Mouse (Mus musculus) mature B cell (primary cell): ENCODE measurements around the gene Serpinf1.

ENCODE experiments used
- in situ Hi-C: fragments of 300-500 bp; cut with MboI; formaldehyde crosslinking; loops from 2 replicates; pipeline ENCODE4 v1.14.3; 2019

The Serpinf1 gene

GRCm38 (mm10) chr11:75455041-75455736 is 32.7 kb upstream of the Serpinf1 start:
- in situ Hi-C loops: no loop called here

- in situ Hi-C loops: no loop called here
Observed at GRCm38 (mm10) chr11:75453991-75454930, 31.8 kb upstream of the Serpinf1 start, which contains the start of gene Wdr81. TSS of gene Wdr81 (minus strand) at chr11:75454717.

GRCm38 (mm10) chr11:75452812-75453557 is 30.5 kb upstream of the Serpinf1 start:
- in situ Hi-C loops: no loop called here

- in situ Hi-C loops: no loop called here
Observed at GRCm38 (mm10) chr11:75452081-75452480, 29.6 kb upstream of the Serpinf1 start.

- in situ Hi-C loops: no loop called here
Observed at GRCm38 (mm10) chr11:75450936-75451335, 28.4 kb upstream of the Serpinf1 start.

GRCm38 (mm10) chr11:75450304-75450908 is 27.9 kb upstream of the Serpinf1 start:
- in situ Hi-C loops: no loop called here

GRCm38 (mm10) chr11:75449695-75450094 is 27.2 kb upstream of the Serpinf1 start:
- in situ Hi-C loops: no loop called here

- in situ Hi-C loops: no loop called here
Observed at GRCm38 (mm10) chr11:75448575-75448974, 26.1 kb upstream of the Serpinf1 start.

- in situ Hi-C loops: no loop called here
Observed at GRCm38 (mm10) chr11:75443711-75444110, 21.2 kb upstream of the Serpinf1 start.

- in situ Hi-C loops: no loop called here
Observed at GRCm38 (mm10) chr11:75441601-75442000, 19.1 kb upstream of the Serpinf1 start.

GRCm38 (mm10) chr11:75441034-75441433 is 18.5 kb upstream of the Serpinf1 start:
- in situ Hi-C loops: no loop called here

GRCm38 (mm10) chr11:75439951-75440350 is 17.4 kb upstream of the Serpinf1 start:
- in situ Hi-C loops: no loop called here

- in situ Hi-C loops: no loop called here
Observed at GRCm38 (mm10) chr11:75439363-75439762, 16.9 kb upstream of the Serpinf1 start, which contains the start of gene Serpinf2. TSS of gene Serpinf2 (minus strand) at chr11:75439591.

GRCm38 (mm10) chr11:75438804-75439203 is 16.3 kb upstream of the Serpinf1 start:
- in situ Hi-C loops: no loop called here

- in situ Hi-C loops: no loop called here
Observed at GRCm38 (mm10) chr11:75438194-75438593, 15.7 kb upstream of the Serpinf1 start.

GRCm38 (mm10) chr11:75434138-75434537 is 11.6 kb upstream of the Serpinf1 start:
- in situ Hi-C loops: no loop called here

- in situ Hi-C loops: no loop called here
Observed at GRCm38 (mm10) chr11:75431307-75431706, 8.8 kb upstream of the Serpinf1 start.

GRCm38 (mm10) chr11:75429019-75429705 is 6.7 kb upstream of the Serpinf1 start:
- in situ Hi-C loops: no loop called here

- in situ Hi-C loops: no loop called here
Observed at GRCm38 (mm10) chr11:75424459-75424858, 2.0 kb upstream of the Serpinf1 start.

- in situ Hi-C loops: no loop called here
Observed at GRCm38 (mm10) chr11:75424033-75424432, 1.5 kb upstream of the Serpinf1 start.

GRCm38 (mm10) chr11:75423091-75423490 is 590 bp upstream of the Serpinf1 start:
- in situ Hi-C loops: no loop called here
